Comparison of ENCODE assay signal across 21 mouse cellular contexts in the genomic region with DNA sequence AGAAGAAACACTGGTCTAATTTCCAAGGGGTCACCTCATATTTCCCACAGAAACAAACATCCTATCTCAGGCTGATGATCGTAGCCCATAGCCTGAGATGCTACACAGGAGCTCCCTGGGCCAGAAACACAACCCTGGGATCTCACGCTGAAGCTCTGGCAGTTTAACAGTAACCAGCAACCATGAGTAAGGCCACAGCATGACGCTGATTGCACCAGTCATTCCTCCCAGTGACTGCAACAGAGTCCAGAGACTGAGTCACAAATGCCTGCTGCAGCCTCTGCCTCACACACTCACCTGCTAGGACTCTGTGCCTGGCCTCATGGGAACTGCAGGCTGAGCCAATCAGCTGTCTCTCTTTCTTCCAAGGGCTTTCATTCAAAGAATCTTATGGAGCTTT.
DNase-seq lines count a peak whose midpoint lies in the region; ATAC-seq lines count a peak whose summit lies in the region.
"Had no signal": no experiment of that assay in that cellular context is flagged by ENCODE, and none has a peak within 500 bp of the region (broad histone marks: within the 10 kb centered on the region; RNA-seq: fewer than 3 reads in every experiment).

No protein-coding gene starts in this region.

- no peak overlapping the region for H3K4me2 ChIP-seq in heart, embryonic 12.5 days
- H3K4me2 ChIP-seq: embryonic facial prominence, embryonic 12.5 days; limb, embryonic 15.5 days; neural tube, embryonic 15.5 days had no signal

- intact Hi-C loops in heart, postnatal 14 days (cut with DNase I): no loop called here

- H3K4me3 ChIP-seq in heart, embryonic 12.5 days: no peak overlapping the region
- H3K4me3 ChIP-seq: embryonic facial prominence, embryonic 12.5 days; hindbrain, embryonic 10.5 days; limb, embryonic 15.5 days; megakaryocyte, embryonic 14.5 days; neural tube, embryonic 15.5 days had no signal

- H3K27me3 ChIP-seq in heart, embryonic 12.5 days (replicated peaks): no peaks in the 10 kb centered on the region
- H3K27me3 ChIP-seq: limb, embryonic 15.5 days; neural tube, embryonic 15.5 days had no signal

- 54% methylated on average over 3 of the region's 3 CpGs for WGBS in heart, embryonic 12.5 days

- H3K4me1 ChIP-seq in heart, embryonic 12.5 days (replicated peaks): peaks cover 27% of the 10 kb centered on the region
- H3K4me1 ChIP-seq: megakaryocyte, embryonic 14.5 days; neural tube, embryonic 15.5 days had no signal

- peak overlapping the region; percentile 52; the same call in 1 of the 2 replicates for H3K27ac ChIP-seq in heart, embryonic 12.5 days (ENCODE audit: poor library complexity, severe bottlenecking)
- H3K27ac ChIP-seq: embryonic facial prominence, embryonic 12.5 days; hindbrain, embryonic 10.5 days; limb, embryonic 15.5 days; neural tube, embryonic 15.5 days had no signal

- no peak overlapping the region for H3K9ac ChIP-seq in heart, embryonic 12.5 days
- H3K9ac ChIP-seq: embryonic facial prominence, embryonic 12.5 days; limb, embryonic 15.5 days; neural tube, embryonic 15.5 days had no signal

- H3K36me3 ChIP-seq in heart, embryonic 12.5 days: peaks cover 22% of the 10 kb centered on the region
- H3K36me3 ChIP-seq: embryonic facial prominence, embryonic 12.5 days had no signal

- no peaks in the 10 kb centered on the region for H3K9me3 ChIP-seq in heart, embryonic 12.5 days (replicated peaks)
- H3K9me3 ChIP-seq: embryonic facial prominence, embryonic 12.5 days; G1E; hindbrain, embryonic 10.5 days; limb, embryonic 15.5 days; megakaryocyte, embryonic 14.5 days; neural tube, embryonic 15.5 days had no signal

- DNase-seq in adrenal gland, adult 2 months: peak; percentile 68
- DNase-seq in adrenal gland, postnatal 4 days (ENCODE audit: low spot score in 2 of 2): no peak
- DNase-seq in heart, postnatal 14 days: no peak
- peak; percentile 72 for DNase-seq in Muller cell, postnatal 12 days (ENCODE audit: inconsistent ontology term)
- DNase-seq in adrenal gland, postnatal 36 days: peak; percentile 51 to 55
- no peak for DNase-seq in thymus, postnatal 25 days
- no peak for DNase-seq in layer of hippocampus, postnatal 14 days (ENCODE audit: low spot score in 2 of 2)
- DNase-seq: kidney, adult 18-20 months; kidney, postnatal 10 days; layer of hippocampus, postnatal 36 days; lung, adult 2 months; midbrain, embryonic 14.5 days; thymus, postnatal 36 days had no signal

- no peak for ATAC-seq in heart, embryonic 12.5 days (ENCODE audit: insufficient number of reproducible peaks, low FRiP score)
- ATAC-seq: forebrain, embryonic 16.5 days had no signal

Comparison
In these comparisons a context has a peak if more than half of its experiments do, and no peak if none do; other contexts are left out.
1. DNase-seq: peak in adrenal gland, adult 2 months (single experiment), Muller cell, postnatal 12 days (single experiment) and adrenal gland, postnatal 36 days (2 of 2); none in adrenal gland, postnatal 4 days (0 of 2), heart, postnatal 14 days (0 of 2), thymus, postnatal 25 days (single experiment) and layer of hippocampus, postnatal 14 days (0 of 2).